Mouse (Mus musculus): ENCODE results near the gene Lce3e. TPM values are rescaled to one million over a fixed set of nuclear protein-coding genes. Genes with fewer than 3 reads are reported as not detected.

The Lce3e gene
- polyA plus RNA-seq (2014; fragmentation: Illumina TruSeq; extraction: RNeasy Lipid Tissue Mini Kit (QIAGEN cat#74804); ENCODE audit: insufficient read depth, low read depth, low replicate concordance): not detected

DNA sequence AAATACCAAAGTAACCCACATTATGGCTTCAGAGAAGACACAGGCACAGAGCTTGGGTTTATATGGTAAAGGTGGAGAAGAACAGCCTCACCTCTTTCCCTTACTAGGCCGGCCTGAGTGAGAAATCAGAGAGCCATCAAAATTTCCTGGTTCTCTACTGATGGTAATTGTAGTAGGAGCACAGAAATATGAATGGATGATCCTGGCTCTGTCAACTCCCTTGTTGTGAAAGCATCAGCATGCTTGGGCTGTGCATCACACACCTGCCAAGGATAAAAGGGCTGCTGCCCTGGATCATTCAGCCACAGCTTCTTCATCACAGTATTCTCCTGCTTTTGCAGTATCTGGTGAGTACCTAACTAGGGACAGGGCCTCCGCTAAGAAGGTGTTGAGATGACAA is at the start of gene Lce3e:
TSS of gene Lce3e (plus strand) at position 301 of the 400 bp plus-strand sequence.

DNA sequence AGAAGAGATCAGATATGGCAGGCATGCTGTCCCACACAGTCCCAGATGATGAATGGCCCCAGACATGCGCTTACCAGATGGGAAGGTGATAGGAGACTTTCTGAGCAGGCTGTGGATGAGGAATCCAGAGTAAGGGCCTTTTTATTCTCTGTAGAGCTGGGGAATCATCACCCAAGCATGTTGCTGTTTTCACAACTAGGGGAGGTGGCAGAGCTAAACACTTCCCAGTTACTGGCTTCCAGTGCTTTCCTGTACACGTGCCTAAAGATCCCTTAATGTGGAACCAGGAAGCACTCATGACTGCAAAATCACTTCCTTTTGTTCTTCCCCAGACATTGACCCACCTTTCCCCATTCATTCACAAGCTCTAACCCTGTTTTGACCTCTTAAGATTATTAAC is 40.7 kb upstream of the Lce3e start, which contains the start of gene Lce3a:
TSS of gene Lce3a (minus strand) at position 101 of the 400 bp plus-strand sequence.

DNA sequence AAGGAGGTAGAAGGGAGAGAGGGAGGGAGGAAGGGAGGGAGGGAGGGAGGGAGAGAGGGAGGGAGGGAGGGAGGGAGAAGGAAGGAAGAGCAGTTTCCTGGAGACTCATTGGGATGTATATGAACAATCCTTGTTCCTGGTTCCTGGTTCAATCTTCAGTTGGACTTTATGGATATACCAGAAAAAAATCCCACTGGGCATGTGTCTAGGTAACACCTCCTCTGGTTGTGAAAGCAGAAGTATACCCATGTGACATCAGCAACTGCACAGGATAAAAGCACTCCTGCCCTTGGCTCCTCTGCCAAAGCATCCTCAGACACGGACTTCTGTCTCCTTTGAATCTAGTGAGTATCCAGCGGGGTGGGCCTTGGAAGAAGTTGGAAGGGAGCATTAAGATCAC is 34.2 kb upstream of the Lce3e start, which contains the start of gene Lce3b:
TSS of gene Lce3b (plus strand) at position 301 of the 400 bp plus-strand sequence.

DNA sequence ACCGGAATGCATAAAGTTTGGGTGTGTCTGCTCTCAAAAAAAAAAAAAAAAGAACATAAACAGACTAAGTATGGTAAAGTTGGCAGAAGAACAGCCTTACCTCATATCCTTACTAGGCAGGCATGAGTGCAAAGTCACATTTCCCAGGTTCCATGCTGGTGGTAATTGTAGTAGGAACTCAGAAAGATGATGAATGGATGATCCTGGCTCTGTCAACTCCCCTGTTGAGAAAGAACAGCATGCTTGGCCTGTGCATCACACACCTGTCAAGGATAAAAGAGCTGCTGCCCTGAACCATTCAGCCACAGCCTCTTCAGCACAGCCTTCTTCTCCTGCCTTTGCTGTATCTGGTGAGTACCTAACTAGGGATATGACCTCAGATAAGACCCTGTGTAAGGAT is 22.7 kb upstream of the Lce3e start, which contains the start of gene Lce3c:
TSS of gene Lce3c (plus strand) at position 301 of the 400 bp plus-strand sequence.

DNA sequence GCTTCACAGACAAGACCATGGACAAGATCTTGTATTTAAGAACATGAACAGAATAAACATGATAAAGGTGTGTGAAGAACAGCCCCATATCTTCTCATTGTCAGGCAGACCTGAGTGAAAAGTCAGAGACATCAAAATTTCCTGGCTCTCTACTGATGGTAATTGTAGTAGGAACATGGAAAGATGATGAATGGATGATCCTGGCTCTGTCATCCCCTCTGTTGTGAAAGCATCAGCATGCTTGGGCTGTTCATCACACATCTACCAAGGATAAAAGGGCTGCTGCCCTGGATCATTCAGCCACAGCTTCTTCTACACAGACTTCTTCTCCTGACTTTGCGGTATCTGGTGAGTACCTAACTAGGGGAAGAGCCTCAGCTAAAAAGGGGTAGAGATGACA is 9.8 kb upstream of the Lce3e start, which contains the start of gene Lce3d:
TSS of gene Lce3d (plus strand) at position 301 of the 400 bp plus-strand sequence.

DNA sequence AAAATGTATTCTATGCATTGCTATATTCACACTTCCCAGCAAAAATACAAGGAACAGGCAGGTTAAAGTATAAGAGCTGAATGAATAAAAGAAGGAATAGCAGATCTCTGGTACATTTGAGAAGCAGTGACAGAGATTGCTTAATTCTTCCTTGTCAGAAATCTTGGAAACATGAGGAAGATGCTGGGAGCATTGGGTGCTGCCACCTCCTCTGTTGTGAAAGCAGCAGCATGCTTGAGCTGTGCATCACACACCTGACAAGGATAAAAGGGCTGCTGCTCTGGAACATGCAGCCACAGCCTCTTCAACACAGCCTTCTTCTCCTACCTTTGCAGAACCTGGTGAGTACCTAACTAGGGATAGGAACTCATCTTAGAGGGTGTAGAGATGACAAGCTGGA is 25.1 kb downstream of the Lce3e start, which contains the start of gene Lce3f:
TSS of gene Lce3f (plus strand) at position 301 of the 400 bp plus-strand sequence.

DNA sequence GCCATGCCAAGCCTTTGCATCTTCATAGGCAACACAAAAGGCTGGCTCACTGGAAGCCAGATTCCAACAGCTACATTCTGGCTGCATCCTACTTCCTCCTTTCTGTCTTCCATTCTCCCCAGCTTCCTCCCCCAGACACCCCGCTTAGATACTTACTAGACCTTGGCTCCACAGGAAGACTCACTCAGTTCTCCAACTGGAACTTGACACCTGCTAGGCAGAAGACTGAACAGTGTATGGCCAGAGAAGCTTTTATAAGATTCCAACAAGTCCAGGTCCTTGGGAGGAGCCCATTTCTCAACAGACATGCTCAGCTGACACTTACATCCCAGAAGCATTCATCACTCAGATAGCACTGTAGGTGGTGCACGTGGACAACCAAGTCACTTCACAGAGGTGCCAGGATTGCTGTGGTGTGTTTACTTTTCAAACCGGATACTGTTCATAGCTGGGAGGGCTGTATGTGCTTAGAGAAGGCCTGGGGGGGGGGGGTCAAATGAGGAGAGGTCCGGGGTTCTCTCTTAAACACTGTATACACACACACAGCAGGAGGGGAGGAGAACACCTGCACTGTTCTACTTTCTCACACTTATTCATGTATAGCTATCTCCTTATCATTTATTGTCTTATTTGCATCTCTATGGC is 48.7 kb downstream of the Lce3e start, which contains the start of gene Crct1:
TSS of gene Crct1 (minus strand) at position 228 of the 645 bp plus-strand sequence.

Other genes with a start within 250 kb of the Lce3e start
- not detected for gene Lce1f, start 246.7 kb upstream of the Lce3e start, polyA plus RNA-seq (2014; fragmentation: Illumina TruSeq; extraction: RNeasy Lipid Tissue Mini Kit (QIAGEN cat#74804); ENCODE audit: insufficient read depth, low read depth, low replicate concordance)
- gene Gm38119, start 228.0 kb upstream of the Lce3e start, polyA plus RNA-seq (2014; fragmentation: Illumina TruSeq; extraction: RNeasy Lipid Tissue Mini Kit (QIAGEN cat#74804); ENCODE audit: insufficient read depth, low read depth, low replicate concordance): not detected
- gene Lce1g, start 214.7 kb upstream of the Lce3e start, polyA plus RNA-seq (2014; fragmentation: Illumina TruSeq; extraction: RNeasy Lipid Tissue Mini Kit (QIAGEN cat#74804); ENCODE audit: insufficient read depth, low read depth, low replicate concordance): not detected
- not detected for gene Lce1h, start 202.0 kb upstream of the Lce3e start, polyA plus RNA-seq (2014; fragmentation: Illumina TruSeq; extraction: RNeasy Lipid Tissue Mini Kit (QIAGEN cat#74804); ENCODE audit: insufficient read depth, low read depth, low replicate concordance)
- not detected for gene Lce1i, start 188.2 kb upstream of the Lce3e start, polyA plus RNA-seq (2014; fragmentation: Illumina TruSeq; extraction: RNeasy Lipid Tissue Mini Kit (QIAGEN cat#74804); ENCODE audit: insufficient read depth, low read depth, low replicate concordance)
- gene Lce1j, start 176.5 kb upstream of the Lce3e start, polyA plus RNA-seq (2014; fragmentation: Illumina TruSeq; extraction: RNeasy Lipid Tissue Mini Kit (QIAGEN cat#74804); ENCODE audit: insufficient read depth, low read depth, low replicate concordance): not detected
- not detected for gene Lce1k, start 159.2 kb upstream of the Lce3e start, polyA plus RNA-seq (2014; fragmentation: Illumina TruSeq; extraction: RNeasy Lipid Tissue Mini Kit (QIAGEN cat#74804); ENCODE audit: insufficient read depth, low read depth, low replicate concordance)
- gene Kprp, start 139.8 kb upstream of the Lce3e start, polyA plus RNA-seq (2014; fragmentation: Illumina TruSeq; extraction: RNeasy Lipid Tissue Mini Kit (QIAGEN cat#74804); ENCODE audit: insufficient read depth, low read depth, low replicate concordance): not detected
- not detected for gene Lce1l, start 115.8 kb upstream of the Lce3e start, polyA plus RNA-seq (2014; fragmentation: Illumina TruSeq; extraction: RNeasy Lipid Tissue Mini Kit (QIAGEN cat#74804); ENCODE audit: insufficient read depth, low read depth, low replicate concordance)
- not detected for gene 2310050C09Rik, start 96.8 kb upstream of the Lce3e start, polyA plus RNA-seq (2014; fragmentation: Illumina TruSeq; extraction: RNeasy Lipid Tissue Mini Kit (QIAGEN cat#74804); ENCODE audit: insufficient read depth, low read depth, low replicate concordance)
- not detected for gene Lce3a, start 40.8 kb upstream of the Lce3e start, polyA plus RNA-seq (2014; fragmentation: Illumina TruSeq; extraction: RNeasy Lipid Tissue Mini Kit (QIAGEN cat#74804); ENCODE audit: insufficient read depth, low read depth, low replicate concordance)
- gene Lce3b, start 34.1 kb upstream of the Lce3e start, polyA plus RNA-seq (2014; fragmentation: Illumina TruSeq; extraction: RNeasy Lipid Tissue Mini Kit (QIAGEN cat#74804); ENCODE audit: insufficient read depth, low read depth, low replicate concordance): not detected
- gene Lce3c, start 22.6 kb upstream of the Lce3e start, polyA plus RNA-seq (2014; fragmentation: Illumina TruSeq; extraction: RNeasy Lipid Tissue Mini Kit (QIAGEN cat#74804); ENCODE audit: insufficient read depth, low read depth, low replicate concordance): not detected
- gene Lce3d, start 9.7 kb upstream of the Lce3e start, polyA plus RNA-seq (2014; fragmentation: Illumina TruSeq; extraction: RNeasy Lipid Tissue Mini Kit (QIAGEN cat#74804); ENCODE audit: insufficient read depth, low read depth, low replicate concordance): not detected
- gene Lce3f, start 25.2 kb downstream of the Lce3e start, polyA plus RNA-seq (2014; fragmentation: Illumina TruSeq; extraction: RNeasy Lipid Tissue Mini Kit (QIAGEN cat#74804); ENCODE audit: insufficient read depth, low read depth, low replicate concordance): not detected
- not detected for gene Crct1, start 48.6 kb downstream of the Lce3e start, polyA plus RNA-seq (2014; fragmentation: Illumina TruSeq; extraction: RNeasy Lipid Tissue Mini Kit (QIAGEN cat#74804); ENCODE audit: insufficient read depth, low read depth, low replicate concordance)
- not detected for gene Lce1m, start 52.0 kb downstream of the Lce3e start, polyA plus RNA-seq (2014; fragmentation: Illumina TruSeq; extraction: RNeasy Lipid Tissue Mini Kit (QIAGEN cat#74804); ENCODE audit: insufficient read depth, low read depth, low replicate concordance)
- not detected for gene Gm4858, start 101.8 kb downstream of the Lce3e start, polyA plus RNA-seq (2014; fragmentation: Illumina TruSeq; extraction: RNeasy Lipid Tissue Mini Kit (QIAGEN cat#74804); ENCODE audit: insufficient read depth, low read depth, low replicate concordance)
- not detected for gene Crnn, start 177.7 kb downstream of the Lce3e start, polyA plus RNA-seq (2014; fragmentation: Illumina TruSeq; extraction: RNeasy Lipid Tissue Mini Kit (QIAGEN cat#74804); ENCODE audit: insufficient read depth, low read depth, low replicate concordance)
- not detected for gene Flg2, start 230.2 kb downstream of the Lce3e start, polyA plus RNA-seq (2014; fragmentation: Illumina TruSeq; extraction: RNeasy Lipid Tissue Mini Kit (QIAGEN cat#74804); ENCODE audit: insufficient read depth, low read depth, low replicate concordance)